Mouse (Mus musculus) granulocyte monocyte progenitor cell, adult 5-6 weeks (primary cell): ENCODE measurements at regions not wholly inside any gene's neighbourhood (a gene's known extent, or its start where the extent isn't known, plus 50 kb on each side); places are given as distances from the start of the nearest gene placed in this dataset.
A peak's percentile ranks its signal among the peaks of the same experiment; 100 is the strongest.

Source experiments
- ATAC-seq: replicated peaks from 2 replicates; pipeline ENCODE4 v1.8.0; 2016; ENCODE audit warnings: mild to moderate bottlenecking, moderate TSS enrichment, inconsistent platforms; ENCODE audit not compliant: poor library complexity, severe bottlenecking

DNA sequence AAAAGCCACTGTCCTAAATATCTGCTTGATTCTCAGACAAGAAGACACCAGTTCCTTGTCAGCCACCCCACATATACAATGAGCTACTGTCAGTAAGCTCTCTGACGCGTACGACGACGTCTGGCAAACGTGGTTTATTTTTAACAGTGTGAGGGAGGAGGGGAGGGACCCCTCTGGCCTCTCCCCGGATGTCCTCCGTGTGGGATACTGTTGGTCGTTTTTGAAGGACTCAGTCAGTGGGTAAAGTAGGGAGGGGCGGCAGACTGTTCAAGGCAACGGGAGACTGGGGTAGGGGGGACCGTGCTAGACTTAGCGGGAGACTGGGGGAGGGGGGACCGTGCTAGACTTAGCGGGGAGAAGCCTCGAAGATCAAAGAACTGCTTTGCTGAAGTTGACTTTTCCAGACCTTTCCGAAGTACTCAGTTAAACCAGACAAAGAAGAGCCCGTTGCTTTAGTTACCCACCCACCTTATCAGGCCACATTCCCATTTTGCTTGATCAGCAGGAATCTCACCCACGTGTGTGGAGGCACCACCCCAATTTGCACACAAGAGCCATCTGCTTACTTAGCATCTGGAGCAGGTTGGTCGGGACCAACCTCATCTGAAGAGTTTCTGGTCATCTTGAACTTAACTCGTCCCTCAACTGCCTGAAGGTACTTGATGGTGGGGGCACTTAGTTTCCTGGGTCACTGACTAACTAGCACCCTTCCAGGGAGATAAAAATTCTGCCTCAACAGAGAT, 92.6 kb upstream of the Mark1 start:
- ATAC-seq, result no peak

DNA sequence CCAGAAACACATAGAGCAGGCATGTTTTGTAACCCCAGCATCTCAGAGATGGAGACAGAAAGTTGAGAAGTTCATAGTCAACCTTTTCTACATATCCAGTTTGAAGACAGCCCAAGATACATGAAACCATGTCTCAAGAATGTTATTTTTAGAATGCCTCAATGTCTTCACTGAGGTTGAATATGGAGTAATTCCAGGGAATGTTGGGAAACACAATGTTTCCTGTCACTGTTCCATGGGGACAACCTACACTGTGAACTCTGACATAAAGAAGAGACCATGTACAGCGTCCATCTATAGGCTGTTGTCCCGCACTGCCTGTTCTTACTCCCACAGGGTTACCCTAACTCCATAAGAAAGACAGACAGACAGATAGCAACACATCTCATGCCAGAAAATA, 89.8 kb upstream of the Mark1 start:
- ATAC-seq, result no peak

DNA sequence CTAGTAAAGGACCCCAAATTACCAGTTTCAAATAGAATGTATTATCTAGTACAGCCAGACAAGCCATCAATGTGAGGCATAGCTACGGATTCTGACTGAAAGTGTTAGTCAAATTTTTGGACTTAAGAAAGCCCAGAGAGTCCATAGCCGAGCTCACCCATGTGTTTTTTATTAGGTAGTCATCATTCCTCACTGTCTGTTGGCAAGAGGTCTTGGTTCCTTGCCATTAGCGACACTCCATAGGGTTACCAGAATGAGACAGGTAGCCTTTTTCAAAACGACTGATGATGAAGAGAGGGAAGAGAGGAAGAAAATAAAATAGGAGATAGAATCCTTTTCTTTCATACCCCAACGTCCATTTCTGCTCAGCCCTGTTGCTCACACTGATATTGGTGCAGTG, 83.8 kb upstream of the Mark1 start:
- no peak for ATAC-seq

DNA sequence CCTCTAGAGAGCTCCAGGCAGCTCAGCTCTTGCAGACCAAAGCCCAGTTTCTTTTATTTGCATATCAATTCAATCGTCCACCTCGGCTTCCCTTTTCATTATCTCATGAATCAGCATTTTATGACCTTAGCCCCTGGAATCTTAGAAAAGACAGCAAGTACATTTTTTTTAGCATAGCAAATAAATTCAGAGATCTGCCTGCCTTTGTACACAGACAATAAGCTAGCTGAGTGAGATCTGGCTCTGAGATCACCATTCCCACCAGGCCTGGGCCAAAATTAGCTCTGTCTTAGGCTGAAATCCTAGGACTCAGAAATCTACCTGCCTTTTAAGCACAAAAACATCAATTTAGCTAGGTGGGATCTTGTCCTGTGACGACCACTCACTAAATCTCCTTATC, 80.7 kb upstream of the Mark1 start:
- no peak for ATAC-seq

DNA sequence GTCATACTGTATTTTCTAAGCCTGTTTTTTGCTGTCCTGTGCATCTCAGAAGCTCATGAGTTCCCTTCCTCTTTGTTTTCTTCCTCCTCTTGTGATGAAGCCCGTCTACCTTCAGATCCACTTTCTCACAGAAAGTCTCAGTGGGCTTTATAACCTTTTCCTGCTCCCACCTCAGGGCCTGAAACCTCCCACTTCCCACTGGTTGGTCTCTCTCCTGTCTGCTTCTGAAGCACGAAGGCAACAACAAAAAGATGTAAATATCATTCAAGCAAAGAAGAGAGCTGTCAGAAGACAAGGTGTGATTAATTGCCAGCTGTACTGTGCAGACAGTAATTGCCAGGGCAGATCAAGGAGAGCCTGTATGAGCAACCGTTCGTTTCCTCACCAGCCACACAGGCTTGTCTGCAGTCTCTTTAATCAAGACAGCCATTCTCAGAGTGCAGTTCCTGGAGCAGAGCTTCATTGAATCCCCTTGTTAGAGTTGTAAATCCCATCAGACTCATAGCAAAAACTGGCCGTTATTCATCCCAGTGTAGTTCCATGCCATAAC, 80.0 kb upstream of the Mark1 start:
- ATAC-seq, result no peak

DNA sequence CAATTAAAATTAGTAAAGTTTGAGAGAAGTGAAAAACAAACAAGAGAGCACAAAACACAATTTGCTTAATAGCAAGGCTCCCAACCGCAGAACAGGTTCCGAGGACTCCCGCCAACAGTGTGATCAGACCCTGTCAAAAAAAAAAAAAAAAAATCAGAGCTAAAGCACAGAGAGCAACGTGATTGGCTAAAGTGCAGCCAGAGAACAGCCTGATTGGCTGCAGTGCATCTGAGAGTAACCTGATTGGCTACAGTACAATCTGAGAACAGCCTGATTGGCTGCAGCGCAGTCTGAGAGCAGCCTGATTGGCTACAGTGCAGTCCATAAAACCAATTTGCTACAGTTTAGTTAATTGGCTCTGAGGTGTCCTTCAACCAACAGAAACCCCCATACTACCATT, 74.6 kb upstream of the Mark1 start:
- ATAC-seq, result no peak

DNA sequence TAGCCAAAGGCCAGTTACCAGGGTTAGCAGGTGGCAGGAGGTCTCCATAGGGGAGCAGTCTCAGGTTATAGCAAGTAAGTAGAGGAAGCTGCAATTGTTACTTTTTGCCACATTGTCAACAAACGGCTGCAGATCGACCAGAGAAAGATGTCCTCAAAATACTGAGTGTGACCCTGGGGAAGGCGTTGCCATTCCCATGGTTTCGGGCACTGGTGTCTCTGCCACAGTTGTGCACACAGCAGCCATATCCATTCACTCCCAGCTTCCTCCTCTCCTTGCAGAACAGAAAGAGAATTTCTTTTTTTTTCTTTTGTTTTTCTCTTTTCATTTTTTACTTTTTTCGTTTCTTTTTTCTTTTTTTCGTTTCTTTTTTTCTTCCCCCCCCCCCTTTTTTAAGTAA, 73.4 kb upstream of the Mark1 start:
- no peak for ATAC-seq

DNA sequence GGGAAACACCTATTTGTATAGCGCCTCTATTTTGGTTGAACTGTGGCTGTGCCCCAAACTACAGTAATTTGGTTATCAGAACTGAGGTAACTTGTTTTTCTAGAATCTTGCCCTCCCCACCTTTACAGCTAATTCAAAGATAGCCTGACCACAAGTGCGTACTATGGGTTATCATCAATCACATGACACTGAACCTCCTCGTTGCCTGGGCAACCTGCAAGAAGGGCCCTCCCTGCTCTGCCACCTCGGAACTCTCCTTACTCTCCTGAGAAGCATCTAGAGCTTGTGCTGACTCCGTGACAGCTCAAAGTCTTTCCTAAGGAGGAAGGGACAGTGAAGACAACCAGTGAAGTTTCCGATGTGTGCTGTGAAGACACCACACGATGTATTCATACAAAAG, 72.2 kb upstream of the Mark1 start:
- no peak for ATAC-seq

DNA sequence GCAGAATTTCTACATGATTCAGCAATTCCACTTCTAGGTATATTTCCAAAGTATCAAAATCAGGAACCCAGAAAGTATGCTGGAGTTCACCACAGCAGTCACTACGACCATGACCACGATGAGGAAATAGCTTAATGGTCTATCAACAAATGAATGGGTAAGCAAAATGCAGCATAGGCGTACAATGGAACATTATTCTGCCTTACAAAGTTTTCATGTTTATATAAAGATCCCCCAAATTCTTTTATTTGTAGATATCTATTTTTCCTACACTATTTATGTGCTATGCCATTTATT, 71.4 kb upstream of the Mark1 start:
- peak; percentile 70 for ATAC-seq

DNA sequence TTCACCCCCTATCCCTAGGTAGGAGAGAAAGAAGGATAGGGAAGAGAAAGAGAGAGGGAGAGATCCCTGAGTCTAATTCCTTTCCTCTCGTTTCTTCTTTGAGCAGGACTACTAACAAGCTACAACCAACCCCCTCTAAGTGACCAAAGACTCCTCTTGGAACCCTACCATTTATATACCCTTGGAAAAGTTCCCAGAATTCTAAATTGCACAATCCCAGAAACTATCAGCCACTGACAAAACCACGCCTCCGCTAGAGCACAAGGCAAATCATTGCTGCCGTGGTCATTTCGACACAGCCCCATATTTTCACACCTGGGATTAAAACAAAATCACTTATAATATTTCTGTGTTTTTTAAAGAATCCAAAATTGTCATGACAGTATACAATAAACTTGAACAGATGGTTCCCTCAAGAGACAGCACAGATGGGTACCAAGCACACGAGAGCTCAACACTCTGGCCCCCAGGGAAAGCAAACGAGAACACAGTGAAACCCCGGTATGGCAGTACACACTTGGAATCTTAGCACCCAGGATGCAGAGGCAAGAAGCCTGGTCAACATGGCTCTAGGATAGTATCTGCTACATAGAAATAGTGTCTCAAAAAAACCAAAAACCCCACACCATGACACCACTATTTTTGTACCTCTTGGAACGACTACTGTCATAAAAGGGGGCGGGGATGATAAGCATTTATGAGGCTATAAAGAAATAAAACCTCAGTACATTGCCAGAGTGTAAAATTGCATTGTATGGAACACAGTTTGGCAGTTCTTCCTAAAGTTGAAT, 70.9 kb upstream of the Mark1 start:
- ATAC-seq, result no peak

DNA sequence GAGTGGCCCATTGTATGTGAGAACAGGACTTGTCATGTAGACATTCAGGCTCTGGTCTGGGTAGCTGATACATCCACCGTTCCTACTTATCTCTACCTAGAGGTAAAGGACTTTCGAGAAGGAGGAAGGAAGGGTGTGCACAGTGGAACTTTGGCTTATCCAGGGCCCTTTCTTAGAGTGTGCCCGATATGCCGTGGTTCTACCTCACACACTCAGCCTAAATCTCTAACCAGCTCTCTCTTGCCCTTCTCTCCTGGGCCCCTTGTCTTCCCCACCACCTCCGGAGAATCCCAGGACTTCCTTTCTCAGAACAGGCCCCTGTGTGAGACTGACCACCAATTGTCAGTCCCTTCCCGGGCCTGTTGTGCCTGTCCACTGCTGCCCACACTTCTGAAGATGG, 68.8 kb upstream of the Mark1 start:
- ATAC-seq, result no peak

DNA sequence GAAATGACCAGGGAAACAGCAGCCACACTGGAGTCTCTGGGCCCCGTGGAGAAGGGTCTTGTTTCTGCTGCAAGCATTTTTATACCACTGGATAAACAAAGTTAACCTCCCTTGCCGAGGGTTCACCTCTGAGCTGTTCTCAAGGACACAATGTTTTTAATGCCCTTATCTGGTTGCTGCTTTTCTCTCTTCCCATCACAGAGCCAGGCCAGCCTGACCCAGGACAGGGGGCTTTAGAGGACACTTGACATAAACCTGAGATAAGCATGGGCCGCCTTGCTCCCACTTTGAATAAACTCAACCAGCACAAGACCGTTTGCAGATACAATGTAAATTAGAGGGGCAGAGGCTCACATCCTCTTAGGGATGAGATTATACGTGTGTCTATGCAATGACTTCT, 68.3 kb upstream of the Mark1 start:
- ATAC-seq, result no peak

DNA sequence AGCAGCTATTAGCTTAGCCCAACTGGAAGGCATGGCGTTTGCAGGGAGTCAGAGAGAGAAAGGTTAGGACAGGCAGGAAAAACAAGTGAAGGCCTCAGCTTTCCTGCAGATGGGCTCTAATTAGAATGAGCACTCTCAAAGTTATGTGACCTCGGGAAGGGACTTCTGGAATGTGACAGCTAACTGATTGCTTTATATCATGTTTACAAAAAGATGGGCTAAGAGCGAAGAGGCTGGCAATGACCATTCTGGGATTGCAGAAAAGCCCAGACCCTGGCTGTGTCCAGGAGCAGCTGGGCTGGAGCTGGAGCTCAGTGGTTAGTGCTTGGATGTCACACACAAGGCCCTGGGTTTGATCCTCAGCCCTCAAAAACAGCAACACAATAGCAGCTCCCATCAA, 65.7 kb upstream of the Mark1 start:
- ATAC-seq, result no peak

DNA sequence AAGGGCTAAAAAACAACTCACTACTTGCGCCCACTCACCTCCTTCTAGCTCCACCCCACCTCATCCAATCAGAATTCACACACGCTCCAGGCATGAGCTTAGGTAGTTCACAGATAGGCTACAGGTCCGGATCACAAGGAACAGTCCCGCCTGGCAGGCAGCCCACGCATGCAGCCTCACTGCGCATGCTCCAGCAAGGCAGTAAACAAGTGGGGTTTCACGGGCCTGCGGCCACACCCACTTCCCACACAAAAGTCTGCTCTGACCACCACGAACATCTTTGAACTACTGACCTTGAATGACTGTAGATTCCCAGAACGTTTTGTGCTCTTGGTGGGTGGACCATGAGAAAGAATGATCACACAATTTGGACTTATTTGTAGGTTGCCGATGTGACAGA, 62.7 kb upstream of the Mark1 start:
- no peak for ATAC-seq

DNA sequence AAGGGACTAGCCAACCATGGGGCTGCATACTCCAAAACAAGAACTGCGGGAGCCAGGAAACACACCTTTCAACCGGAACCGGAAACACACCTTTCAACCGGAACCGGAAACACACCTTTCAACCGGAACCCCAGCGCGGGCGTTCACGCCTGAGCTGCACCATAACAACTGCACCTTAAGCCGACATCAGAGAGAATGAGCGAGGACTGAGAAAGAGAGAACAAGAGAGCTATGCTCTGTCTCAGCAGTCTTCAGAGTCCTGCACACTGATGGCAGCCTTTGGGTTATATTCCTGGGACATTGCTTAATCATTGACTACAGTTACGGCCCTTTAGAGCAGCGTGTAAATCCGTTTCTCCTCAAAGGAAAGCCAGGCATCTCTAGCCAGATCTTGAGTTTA, 58.1 kb upstream of the Mark1 start:
- no peak for ATAC-seq

DNA sequence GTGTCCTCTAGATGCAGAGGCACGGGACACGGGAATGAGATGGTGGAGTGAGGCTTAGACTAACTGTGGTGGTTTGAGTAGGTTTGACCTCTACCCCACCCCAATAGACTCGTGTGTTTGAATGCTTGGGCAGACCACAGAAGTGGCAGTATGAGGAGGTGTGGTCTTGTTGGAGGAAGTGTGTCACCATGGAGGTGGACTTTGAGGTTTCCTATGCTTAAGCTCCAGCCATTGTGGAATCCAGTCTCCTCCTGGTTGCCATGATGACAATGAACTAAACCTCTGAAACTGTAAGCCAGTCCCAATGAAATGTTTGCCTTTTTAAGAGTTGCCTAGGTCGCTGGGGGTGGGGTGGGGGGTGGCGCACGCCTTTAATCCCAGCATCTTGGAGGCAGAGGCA, 53.3 kb upstream of the Mark1 start:
- 0 out of 2 replicates have a peak, but pooled peaks have one; percentile 22 for ATAC-seq

DNA sequence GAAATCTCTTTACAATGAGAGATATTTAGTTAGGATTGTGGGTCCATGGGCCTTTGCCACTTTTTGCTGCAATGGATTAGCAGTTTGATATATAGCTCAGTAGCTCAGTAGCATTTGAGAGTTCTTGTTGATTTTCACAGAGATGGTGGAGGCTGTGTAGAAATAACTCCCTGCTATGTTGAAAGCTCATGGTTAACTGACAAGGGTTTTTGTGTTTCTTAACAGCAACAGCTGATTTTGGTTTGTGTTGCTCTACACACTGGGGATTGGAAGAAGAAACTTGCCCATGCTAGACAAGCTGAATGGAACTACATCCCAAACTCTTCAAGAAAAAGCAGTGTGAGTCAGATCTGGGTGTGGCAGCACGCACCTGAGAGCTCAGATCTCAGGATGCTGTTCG, 50.6 kb upstream of the Mark1 start:
- ATAC-seq, result peak; percentile 71
